Mouse (Mus musculus) lung, postnatal 10 days (tissue): ENCODE results near the gene Gm13287.
"Not testable (repeated sequence)": the region's sequence is repeated elsewhere in the genome, so short reads cannot be mapped to it uniquely, and the experiment has no call there.

Source experiments
- DNase-seq: peaks from one replicate; pipeline ENCODE4 v3.0.0; 2021

Gm13287 gene

DNA sequence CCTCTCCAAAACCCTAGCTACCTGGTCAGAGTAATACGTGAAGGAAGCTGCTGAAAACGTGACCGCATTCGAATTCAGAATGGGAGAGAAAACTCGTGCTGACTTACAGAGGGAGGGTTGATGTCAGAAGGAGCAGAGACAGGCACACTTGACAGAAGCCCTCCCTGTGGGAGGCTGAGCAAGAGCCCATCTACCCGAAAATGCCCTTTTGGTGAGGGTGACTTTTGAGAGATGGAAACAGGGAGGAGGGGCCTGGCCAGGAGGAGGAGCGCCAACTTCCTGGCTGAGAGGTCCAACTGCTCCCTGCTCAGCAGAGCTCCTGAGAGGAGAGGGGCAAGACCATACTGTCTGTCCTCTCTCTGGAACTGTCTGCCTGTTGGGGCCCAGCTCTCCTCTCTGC lies 3.7 kb upstream of the Gm13287 start, which contains the start of gene Gm13285:
Gm13285 (plus strand) TSS at position 301 of the 400 bp plus-strand sequence.
- DNase-seq, result not testable (repeated sequence)

DNA sequence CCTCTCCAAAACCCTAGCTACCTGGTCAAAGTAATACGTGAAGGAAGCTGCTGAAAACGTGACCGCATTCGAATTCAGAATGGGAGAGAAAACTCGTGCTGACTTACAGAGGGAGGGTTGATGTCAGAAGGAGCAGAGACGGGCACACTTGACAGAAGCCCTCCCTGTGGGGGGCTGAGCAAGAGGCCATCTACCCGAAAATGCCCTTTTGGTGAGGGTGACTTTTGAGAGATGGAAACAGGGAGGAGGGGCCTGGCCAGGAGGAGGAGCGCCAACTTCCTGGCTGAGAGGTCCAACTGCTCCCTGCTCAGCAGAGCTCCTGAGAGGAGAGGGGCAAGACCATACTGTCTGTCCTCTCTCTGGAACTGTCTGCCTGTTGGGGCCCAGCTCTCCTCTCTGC lies 2.2 kb downstream of the Gm13287 start, which contains the start of gene Gm13288:
Gm13288 (plus strand) TSS at position 301 of the 400 bp plus-strand sequence.
- DNase-seq, result not testable (repeated sequence)

DNA sequence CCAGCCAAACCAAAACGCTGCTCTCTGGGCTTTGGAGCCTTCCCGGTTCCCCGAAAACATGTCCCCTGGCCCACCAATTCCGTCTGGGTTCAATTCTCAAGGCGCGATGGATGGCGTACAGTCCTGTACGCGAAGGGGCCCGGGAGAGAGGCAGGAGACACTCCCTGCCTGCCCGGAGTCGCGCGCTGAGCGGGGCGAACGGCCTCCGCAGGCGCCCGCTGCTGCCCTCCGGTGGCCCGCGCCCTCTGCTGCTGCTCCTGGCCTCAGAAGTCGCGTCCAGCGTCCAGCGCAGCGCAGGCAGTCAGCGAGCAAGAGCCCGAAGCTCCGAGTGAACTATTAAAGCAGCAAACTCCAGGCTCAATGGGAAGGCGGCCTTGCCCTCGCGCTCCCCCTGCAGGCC lies 2.7 kb downstream of the Gm13287 start:
- peak; percentile 39 for DNase-seq

DNA sequence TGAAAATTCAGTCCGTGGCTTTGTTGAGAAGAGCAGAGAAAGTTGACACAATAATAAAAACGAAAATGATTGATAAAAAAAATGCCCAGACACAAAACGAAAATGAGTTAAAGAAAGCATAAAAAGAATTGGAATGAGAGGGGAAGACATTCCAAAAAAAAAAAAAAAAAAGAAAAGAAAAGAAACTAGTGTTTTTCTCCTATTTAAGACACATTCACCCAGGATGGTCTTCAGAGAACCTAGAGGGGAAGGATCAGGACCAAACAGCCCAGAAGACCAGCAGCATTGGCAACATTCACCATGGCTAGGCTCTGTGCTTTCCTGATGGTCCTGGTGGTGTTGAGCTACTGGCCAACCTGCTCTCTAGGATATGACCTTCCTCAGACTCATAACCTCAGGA lies 12.9 kb downstream of the Gm13287 start, which contains the start of gene Ifna7:
Ifna7 (plus strand) TSS at position 301 of the 400 bp plus-strand sequence.
- DNase-seq, result no peak

DNA sequence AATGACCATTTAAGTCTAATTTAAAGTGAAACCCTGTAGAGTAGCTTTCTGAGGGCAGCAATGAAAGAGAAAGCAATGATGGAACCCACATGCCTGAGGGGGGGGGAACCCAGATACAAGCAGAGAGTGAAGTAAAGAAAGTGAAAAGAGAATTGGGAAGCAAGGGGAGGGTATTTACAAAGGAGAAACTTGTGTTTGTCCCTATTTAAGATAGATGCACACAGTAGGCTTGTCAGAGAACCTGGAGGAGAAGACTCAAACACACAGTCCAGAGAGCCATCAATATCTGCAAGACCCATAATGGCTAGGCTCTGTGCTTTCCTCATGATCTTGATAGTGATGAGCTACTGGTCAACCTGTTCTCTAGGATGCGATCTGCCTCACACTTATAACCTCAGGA lies 16.6 kb downstream of the Gm13287 start, which contains the start of gene Ifna11:
Ifna11 (plus strand) TSS at position 301 of the 400 bp plus-strand sequence.
- DNase-seq, result no peak

DNA sequence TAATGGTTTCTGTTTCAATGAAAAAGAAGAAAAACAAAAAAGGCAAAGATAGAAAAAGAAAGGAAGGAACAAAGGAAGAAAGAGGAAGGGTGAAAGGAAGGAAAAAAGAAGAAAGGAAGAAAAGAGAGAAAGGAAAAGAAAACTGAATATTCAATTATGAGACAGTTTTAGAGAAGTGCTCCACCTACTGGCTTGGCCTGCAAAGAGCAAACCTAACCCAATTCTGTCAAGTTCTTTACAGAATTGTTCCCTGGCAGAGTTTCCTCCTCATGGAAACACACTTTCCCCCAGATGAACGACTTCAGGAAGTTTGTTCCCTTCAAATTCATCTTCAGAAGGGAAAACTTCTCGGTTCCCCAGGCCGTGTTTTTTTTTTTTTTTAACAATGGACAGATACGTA lies 19.9 kb downstream of the Gm13287 start:
- DNase-seq, result peak; percentile 25

DNA sequence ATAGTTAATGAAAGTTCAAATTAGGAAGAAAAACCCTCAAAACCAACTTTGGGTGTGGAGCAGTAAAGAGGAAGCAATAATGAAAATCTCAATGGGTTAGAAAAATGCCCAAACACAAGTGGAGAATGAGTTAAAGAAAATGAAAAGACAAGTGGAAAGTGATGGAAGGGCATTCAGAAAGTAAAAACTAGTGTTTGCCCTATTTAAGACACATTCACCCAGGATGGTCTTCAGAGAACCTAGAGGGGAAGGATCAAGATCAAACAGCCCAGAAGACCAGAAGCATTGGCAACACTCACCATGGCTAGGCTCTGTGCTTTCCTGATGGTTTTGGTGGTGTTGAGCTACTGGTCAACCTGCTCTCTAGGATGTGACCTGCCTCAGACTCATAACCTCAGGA lies 24.1 kb downstream of the Gm13287 start, which contains the start of gene Ifna6:
Ifna6 (plus strand) TSS at position 301 of the 400 bp plus-strand sequence.
- not testable (repeated sequence) for DNase-seq

DNA sequence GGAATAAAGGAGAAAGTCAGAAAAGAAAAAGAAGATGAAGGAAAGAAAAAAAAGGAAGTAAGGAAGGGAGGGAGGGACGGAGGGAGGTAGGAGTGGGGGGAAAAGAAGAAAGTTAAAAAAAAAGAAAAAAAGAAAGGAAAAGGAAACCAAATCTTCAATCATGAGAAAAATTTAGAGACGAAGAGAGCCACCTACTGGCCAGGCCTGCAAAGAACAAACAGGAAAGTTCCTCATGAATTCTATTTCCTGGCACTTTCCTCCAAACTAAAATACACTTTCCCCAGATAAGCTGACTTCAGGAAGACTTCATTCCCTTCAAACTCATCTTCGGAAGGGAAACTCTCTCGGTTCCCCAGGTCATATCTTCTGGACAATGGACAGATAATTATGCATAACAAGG lies 27.5 kb downstream of the Gm13287 start:
- DNase-seq, result peak; percentile 47

DNA sequence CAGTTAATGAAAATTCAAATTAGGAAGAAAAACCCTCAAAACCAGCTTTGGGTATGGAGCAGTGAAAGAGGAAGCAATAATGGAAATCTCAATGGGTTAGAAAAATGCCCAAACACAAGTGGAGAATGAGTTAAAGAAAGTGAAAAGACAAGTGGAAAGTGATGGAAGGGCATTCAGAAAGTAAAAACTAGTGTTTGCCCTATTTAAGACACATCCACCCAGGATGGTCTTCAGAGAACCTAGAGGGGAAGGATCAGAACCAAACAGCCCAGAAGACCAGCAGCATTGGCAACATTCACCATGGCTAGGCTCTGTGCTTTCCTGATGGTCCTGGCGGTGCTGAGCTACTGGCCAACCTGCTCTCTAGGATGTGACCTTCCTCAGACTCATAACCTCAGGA lies 32.2 kb downstream of the Gm13287 start, which contains the start of gene Ifna5:
Ifna5 (plus strand) TSS at position 301 of the 400 bp plus-strand sequence.
- DNase-seq, result not testable (repeated sequence)

DNA sequence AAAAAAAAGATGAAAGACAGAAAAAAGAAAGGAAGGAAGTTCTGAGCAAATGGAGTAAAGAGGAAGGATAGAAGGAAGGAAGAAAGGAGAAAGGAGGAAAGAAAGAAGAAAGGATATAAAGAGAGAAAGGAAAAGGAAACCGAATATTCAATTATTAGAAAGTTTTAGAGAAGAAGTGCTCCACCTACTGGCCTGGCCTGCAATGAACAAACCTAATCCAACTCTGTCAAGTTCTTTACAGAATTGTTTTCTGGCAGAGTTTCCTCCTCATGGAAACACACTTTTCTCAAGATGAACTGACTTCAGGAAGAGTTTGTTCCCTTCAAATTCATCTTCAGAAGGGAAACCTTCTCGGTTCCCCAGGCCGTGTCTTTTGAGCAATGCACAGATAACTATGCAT lies 35.8 kb downstream of the Gm13287 start:
- peak; percentile 16 for DNase-seq

DNA sequence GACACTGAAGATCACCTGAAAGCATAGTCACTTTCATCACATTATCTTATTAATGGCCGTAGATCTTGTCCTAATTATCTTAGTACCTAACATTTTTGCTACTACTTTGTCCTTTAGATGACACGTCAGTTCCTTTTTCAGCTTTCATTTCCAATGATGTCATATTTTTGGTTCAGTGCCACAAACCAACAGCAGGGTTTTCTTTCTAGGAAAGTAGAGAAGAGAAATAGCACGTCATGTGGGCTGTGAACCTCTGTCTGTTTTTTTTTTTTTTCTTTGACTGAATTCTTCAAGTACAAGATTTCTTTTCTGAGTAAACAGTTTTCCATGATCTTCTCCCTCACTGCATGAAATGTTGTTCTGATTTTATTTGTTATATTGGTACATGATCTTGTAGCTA lies 37.0 kb downstream of the Gm13287 start:
- no peak for DNase-seq

DNA sequence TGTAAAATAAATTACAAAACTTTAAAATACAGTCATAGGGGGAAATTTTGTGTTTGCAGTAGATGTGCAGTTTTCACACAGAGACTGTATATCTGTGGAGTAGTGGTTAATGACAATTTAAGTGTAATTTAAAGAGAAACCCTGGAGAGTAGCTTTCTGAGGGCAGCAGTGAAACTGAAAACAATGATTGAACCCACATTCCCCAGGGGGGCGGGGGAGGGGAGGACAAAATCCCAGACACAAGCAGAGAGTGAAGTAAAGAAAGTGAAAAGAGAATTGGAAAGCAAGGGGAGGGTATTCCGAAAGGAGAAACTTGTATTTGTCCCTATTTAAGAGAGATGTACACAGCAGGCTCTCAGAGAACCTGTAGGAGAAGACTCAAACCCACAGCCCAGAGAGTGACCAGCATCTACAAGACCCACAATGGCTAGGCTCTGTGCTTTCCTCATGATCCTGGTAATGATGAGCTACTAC lies 38.4 kb downstream of the Gm13287 start, which contains the start of gene Ifna4:
Ifna4 (plus strand) TSS at position 424 of the 474 bp plus-strand sequence.
- no peak for DNase-seq

DNA sequence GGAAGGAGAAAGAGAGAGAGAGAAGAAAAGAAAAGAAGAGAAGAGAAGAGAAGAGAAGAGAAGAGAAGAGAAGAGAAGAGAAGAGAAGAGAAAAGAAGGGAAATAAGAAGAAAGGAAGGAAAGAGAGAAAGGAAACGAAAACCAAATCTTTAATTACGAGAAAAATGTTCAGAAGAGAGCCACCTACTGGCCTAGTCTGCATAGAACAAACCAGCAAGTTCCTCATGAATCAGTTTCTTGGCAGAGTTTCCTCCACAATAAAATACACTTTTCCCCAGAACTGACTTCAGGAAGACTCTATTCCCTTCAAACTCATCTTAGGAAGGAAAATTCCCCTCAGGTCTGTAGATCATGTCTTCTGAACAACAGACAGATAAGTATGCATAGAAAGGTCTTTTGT lies 42.3 kb downstream of the Gm13287 start:
- no peak for DNase-seq

DNA sequence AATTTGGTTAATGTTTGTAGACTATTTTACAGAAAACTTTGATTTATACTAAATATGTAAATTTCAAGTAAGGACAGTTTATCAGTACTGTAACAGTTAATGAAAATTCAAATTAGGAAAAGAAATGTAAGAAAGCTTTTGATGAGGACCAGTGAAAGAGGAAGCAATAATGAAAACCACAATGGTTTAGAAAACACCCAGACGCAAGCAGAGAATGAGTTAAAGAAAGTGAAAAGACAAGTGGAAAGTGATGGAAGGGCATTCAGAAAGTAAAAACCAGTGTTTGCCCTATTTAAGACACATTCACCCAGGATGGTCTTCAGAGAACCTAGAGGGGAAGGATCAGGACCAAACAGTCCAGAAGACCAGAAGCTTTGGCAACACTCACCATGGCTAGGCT lies 46.6 kb downstream of the Gm13287 start, which contains the start of gene Ifna1:
Ifna1 (plus strand) TSS at position 390 of the 400 bp plus-strand sequence.
- no peak for DNase-seq

DNA sequence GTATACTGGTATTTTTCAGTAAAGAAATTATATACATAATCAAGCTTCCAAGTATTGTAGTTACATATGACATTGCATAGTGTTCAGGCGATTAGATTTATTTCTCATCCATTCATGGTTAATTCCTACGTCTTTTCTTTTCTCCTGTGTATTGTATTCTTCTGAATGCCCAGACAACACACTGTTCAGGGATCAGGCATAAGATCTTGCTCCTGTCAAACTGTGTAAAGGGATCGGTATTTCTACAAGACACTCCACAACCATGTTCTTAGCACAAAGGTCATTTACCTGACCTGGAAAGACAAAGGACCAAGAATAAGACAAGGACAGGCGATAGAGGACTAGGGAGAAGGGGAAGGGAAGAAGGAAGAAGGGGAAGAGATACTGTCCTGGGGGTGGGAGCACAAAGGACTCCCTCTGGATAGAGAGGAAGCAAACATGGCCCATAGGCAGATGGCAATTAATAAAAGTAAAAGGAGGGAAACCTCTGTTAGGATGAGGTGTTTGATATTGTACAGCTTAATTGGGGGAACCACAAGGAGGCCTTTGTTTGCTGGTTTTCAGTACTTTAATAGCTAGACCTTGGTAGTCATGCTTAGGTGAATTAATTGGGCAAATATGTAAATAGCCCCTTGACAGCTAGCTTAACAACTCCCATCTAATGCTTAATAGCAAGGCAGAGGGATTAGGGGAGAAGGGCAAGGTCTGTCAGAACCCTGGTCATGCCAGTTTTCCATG lies 48.1 kb downstream of the Gm13287 start:
- no peak for DNase-seq
